Mouse (Mus musculus) spleen, adult 2 months (tissue): Measurements from ENCODE around the gene Dcaf11. TPM values are rescaled to one million over a fixed set of nuclear protein-coding genes. Genes with fewer than 3 reads are reported as not detected.

Experiments used
- DNase-seq, 2 experiments: peaks; one replicate each; pipeline versions ENCODE4 v3.0.0 to v3.0.0-alpha.2; 2012 to 2021; ENCODE audit warnings: low spot score in 2 of 2, low read depth in 1 of 2
- H3K27ac ChIP-seq: fragments of 200-500 bp; 2 replicates; pipeline ENCODE4 v1.5.1; 2012; ENCODE audit warnings: low read length, inconsistent platforms; ENCODE audit not compliant: insufficient read depth
- H3K27me3 ChIP-seq: fragments of 200-500 bp; 2 replicates; pipeline ENCODE4 v1.6.1; 2012; ENCODE audit warnings: mild to moderate bottlenecking, moderate library complexity, low read length, inconsistent platforms; ENCODE audit not compliant: control insufficient read depth, insufficient read depth
- H3K36me3 ChIP-seq: fragments of 200-500 bp; 2 replicates; pipeline ENCODE4 v1.6.1; 2012; ENCODE audit warnings: mild to moderate bottlenecking, low read length, inconsistent platforms; ENCODE audit not compliant: control insufficient read depth, insufficient read depth
- H3K4me1 ChIP-seq: fragments of 200-500 bp; 2 replicates; pipeline ENCODE4 v1.6.1; 2011; ENCODE audit warnings: inconsistent platforms; ENCODE audit not compliant: control insufficient read depth, insufficient read depth, insufficient read length
- H3K4me3 ChIP-seq: fragments of 200-500 bp; 2 replicates; pipeline ENCODE4 v1.5.1; 2011; ENCODE audit warnings: mild to moderate bottlenecking, inconsistent platforms; ENCODE audit not compliant: insufficient read depth, insufficient read length; ENCODE audit errors: extremely low read depth
- CTCF ChIP-seq: fragments of 200-500 bp; IDR thresholded peaks from 2 replicates; pipeline ENCODE4 v1.5.1; 2011; ENCODE audit warnings: mild to moderate bottlenecking, inconsistent platforms; ENCODE audit not compliant: insufficient read depth, insufficient read length, insufficient replicate concordance; ENCODE audit errors: extremely low read depth
- POLR2A ChIP-seq: fragments of 200-500 bp; IDR thresholded peaks from 2 replicates; pipeline ENCODE4 v1.6.1; 2011; ENCODE audit warnings: low read depth, low read length, inconsistent platforms
- WGBS: fragments of 180-500 bp; shearing (Covaris S2); methylation state at CpG from one replicate; pipeline ENCODE4 v1.1.7; 2018; 5-methylcytosine and 5-hydroxymethylcytosine counted together
- polyA plus RNA-seq: library from polyadenylated mRNA; depleted of rRNA; stranded (reverse); fragments of >200 nt; gene quantifications from 2 replicates; pipeline ENCODE4 v1.2.3, GENCODE M21; 2012

Dcaf11 gene
- polyA plus RNA-seq, 1 experiment = 73.4 TPM

DNA sequence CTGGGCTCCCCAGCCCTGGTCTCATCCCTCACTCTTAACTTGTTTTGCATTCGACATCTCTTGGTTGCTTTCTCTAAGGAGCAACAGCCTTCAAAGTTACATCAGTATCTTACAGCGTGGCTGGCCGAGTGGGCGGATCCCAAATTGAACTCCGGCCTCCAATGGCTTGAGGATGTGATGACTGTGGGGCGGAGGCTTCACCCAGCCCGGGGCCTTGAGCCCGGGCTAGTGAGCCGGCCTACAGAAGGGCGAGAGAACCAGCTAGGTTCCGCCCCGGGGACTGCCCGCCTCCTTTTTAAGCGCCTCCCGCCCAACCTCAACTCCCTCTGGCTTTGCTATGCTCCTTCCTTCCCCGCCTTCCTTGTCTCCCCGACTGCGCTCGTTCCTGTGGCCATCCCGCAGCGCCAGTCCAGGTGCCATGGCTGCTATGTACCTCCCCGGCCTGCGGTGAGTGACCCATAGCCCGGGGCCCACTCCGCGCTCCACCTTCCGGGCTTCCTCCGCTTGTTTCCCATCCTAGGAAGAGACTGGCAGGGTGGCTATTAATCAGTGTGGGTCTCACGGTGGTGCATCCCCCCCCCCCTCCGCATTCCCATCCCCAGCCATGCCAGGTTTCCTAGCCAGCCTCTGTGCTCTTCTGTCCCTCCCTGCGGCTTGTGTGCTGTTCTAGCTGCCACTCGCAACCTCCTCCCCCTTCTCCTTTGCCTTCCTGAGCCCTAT is 19.6 kb upstream of the Dcaf11 start, which contains the start of gene Pck2:
Gene Pck2 (plus strand): TSS at position 200 of the 720 bp plus-strand sequence.
- H3K27me3 ChIP-seq = no peaks in the 10 kb centered on the region
- TF ChIP-seq POLR2A (peak; percentile 32; the same call in 1 of the 2 replicates), CTCF (no peak)
- peak; percentile 63 to 85 for DNase-seq
- peak within 1 kb of the TSS; percentile 90 for H3K27ac ChIP-seq
- H3K4me3 ChIP-seq = peak within 1 kb of the TSS; percentile 97
- under 1% methylated on average over 32 of the region's 32 CpGs for WGBS
- peaks cover 13% of the 10 kb centered on the region for H3K36me3 ChIP-seq
- peaks cover 9% of the 10 kb centered on the region; the same call in 1 of the 2 replicates for H3K4me1 ChIP-seq

DNA sequence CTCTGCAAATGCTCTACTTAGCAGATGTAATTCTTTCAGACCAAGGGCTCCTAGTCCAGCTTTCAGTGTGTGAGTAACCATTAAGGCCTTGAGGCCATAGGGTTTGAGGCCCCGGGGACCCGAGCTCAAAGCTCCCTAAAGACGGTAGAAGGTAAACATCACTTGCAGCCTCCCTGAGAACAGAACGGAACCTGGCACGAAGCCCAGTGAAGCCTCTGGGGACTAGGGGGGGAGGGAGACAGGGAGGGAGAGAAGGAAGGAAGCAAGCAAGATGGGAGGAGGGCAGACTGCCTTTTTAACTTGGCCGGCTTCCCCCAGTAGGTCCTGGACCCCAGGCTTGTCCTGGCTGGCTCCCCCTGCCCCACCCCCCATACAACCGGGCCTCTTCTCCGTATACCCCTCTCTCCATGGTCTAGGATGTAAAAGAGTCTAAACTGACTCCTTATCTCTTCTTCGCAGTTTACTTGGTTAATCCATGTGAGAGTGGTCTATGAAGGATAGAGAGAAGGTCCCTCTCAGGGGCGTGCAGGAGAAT is 19.0 kb upstream of the Dcaf11 start:
- H3K4me1 ChIP-seq = peaks cover 9% of the 10 kb centered on the region; the same call in 1 of the 2 replicates
- peaks cover 16% of the 10 kb centered on the region for H3K36me3 ChIP-seq
- peak; percentile 54 to 88 for DNase-seq
- peak overlapping the region; percentile 90 for H3K27ac ChIP-seq
- TF ChIP-seq CTCF (no peak), POLR2A (no peak)
- peak overlapping the region; percentile 97 for H3K4me3 ChIP-seq
- no peaks in the 10 kb centered on the region for H3K27me3 ChIP-seq
- 7% methylated on average over 10 of the region's 10 CpGs for WGBS

DNA sequence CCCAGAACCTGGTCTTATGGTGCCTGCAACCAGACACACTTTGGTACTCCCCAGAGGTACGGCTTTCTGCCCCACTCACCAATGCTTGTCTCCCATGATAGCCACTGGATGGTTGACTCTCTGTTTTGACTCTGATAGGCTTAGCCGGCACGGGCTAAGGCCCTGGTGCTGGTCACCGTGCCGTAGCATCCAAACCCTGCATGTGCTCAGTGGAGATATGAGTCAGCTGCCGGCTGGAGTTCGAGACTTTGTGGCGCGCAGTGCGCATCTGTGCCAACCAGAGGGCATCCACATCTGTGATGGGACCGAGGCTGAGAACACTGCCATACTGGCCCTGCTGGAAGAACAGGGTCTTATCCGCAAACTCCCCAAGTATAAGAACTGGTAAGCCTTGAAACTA is 17.5 kb upstream of the Dcaf11 start:
- H3K4me3 ChIP-seq = no peak overlapping the region
- no peak overlapping the region for H3K27ac ChIP-seq
- no peaks in the 10 kb centered on the region for H3K27me3 ChIP-seq
- TF ChIP-seq CTCF (no peak), POLR2A (no peak)
- 83% methylated on average over 12 of the region's 12 CpGs for WGBS
- peaks cover 17% of the 10 kb centered on the region for H3K36me3 ChIP-seq
- peaks cover 9% of the 10 kb centered on the region; the same call in 1 of the 2 replicates for H3K4me1 ChIP-seq
- DNase-seq = no peak

DNA sequence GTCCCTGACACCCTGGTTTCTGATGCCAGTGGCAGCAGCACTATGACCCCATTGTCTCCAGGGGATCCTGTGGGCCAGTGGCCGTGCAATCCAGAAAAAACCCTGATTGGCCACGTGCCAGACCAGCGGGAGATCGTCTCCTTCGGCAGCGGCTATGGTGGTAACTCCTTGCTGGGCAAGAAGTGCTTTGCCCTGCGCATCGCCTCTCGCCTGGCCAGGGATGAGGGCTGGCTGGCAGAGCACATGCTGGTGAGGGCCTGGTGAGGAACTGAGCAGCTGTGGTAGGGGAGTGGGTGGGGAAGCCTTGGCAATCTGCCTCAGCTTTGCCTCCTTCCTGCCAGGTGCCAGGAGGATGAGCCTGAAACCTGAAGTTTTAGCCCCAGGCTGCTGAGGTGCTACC is 15.5 kb upstream of the Dcaf11 start:
- Histone ChIP-seq H3K27me3 (no peaks in the 10 kb centered on the region), H3K27ac (no peak overlapping the region), H3K36me3 (peaks cover 34% of the 10 kb centered on the region), H3K4me3 (no peak overlapping the region), H3K4me1 (peaks cover 9% of the 10 kb centered on the region; the same call in 1 of the 2 replicates)
- TF ChIP-seq POLR2A = no peak
- TF ChIP-seq CTCF = no peak
- DNase-seq = no peak
- 83% methylated on average over 9 of the region's 9 CpGs for WGBS

DNA sequence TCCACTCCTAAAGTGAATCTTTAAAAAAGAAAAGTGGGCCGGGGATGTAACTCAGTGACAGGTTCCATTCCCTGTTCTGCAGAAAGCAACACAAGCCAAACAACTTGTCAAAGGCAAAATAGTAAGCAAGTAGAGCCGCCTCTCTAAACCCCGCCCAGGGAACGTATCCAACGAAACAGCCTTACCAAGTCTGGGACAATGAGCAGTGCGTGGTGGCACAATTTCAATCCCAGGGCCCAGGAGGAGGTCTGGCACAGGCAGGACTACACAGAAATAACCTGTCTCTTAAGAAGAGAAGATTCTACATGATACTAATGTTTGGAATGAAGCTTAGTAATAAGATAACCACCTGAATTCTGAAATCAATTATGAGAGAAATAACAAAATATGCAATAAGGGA is 9.6 kb upstream of the Dcaf11 start:
- Histone ChIP-seq H3K36me3 (peaks cover 22% of the 10 kb centered on the region), H3K27me3 (no peaks in the 10 kb centered on the region), H3K27ac (no peak overlapping the region), H3K4me3 (no peak overlapping the region), H3K4me1 (no peaks in the 10 kb centered on the region)
- 92% methylated on average over 6 of the region's 6 CpGs for WGBS
- TF ChIP-seq POLR2A = no peak
- no peak for TF ChIP-seq CTCF
- no peak for DNase-seq

DNA sequence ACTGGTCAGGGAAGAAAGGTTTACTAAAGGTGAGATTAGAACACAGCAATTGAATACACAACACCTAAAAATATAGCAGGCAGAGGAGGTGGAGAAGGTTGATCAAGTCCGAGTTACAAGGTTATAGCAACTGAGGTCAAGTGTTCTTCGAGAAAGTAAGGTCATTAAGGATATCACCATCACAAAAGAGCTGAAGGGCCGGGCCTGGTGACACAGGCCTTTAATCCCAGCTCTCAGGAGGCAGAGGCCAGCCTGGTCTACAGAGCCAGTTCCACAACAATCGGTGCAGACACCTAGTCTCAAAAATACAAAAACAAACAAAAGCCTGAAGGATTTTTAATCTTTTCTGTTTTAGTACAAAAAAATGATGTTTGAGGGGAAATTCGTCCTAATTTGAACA is 8.5 kb upstream of the Dcaf11 start:
- no peak for DNase-seq
- Histone ChIP-seq H3K4me3 (no peak overlapping the region), H3K36me3 (peaks cover 17% of the 10 kb centered on the region), H3K27ac (no peak overlapping the region), H3K4me1 (no peaks in the 10 kb centered on the region), H3K27me3 (no peaks in the 10 kb centered on the region)
- TF ChIP-seq CTCF (no peak), POLR2A (no peak)
- WGBS = 84% methylated on average over 5 of the region's 5 CpGs

DNA sequence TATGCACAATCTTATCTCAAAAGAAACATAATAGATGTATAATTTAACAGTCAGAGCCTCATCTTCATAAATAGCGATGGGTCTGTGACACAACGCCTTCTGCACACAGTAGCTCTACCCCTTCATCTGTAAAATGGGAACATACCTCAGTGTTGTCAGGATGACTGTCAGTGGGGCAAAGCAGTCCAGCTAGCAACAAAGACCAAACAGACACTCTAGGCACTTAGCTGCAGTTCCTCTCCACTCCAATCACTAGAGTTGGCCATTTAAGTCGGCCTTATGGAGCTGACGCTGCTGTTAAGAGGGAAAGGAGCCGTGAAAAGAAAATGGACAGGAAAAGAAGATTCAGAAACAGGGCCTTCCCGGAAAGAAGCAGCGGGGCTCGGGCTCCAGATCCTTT is 8.0 kb upstream of the Dcaf11 start:
- Histone ChIP-seq H3K27ac (no peak overlapping the region), H3K4me1 (no peaks in the 10 kb centered on the region), H3K4me3 (no peak overlapping the region), H3K27me3 (no peaks in the 10 kb centered on the region), H3K36me3 (peaks cover 17% of the 10 kb centered on the region)
- TF ChIP-seq CTCF = no peak
- TF ChIP-seq POLR2A = no peak
- no peak for DNase-seq
- 95% methylated on average over 8 of the region's 8 CpGs for WGBS
